Mouse (Mus musculus) hindlimb bud, embryonic 11.5 days (tissue): ENCODE results near the gene Zfp628.

Experiments
- DNase-seq: peaks from one replicate; pipeline ENCODE4 v3.0.0-alpha.2; 2012; ENCODE audit warnings: low read depth, low spot score; ENCODE audit errors: extremely low spot score

Zfp628 gene

GRCm38 (mm10) chr7:4917494-4917893 is 2.5 kb downstream of the Zfp628 start:
- no peak for DNase-seq

- no peak for DNase-seq
Measured at GRCm38 (mm10) chr7:4918681-4919080, 3.7 kb downstream of the Zfp628 start.

- DNase-seq: no peak
Measured at GRCm38 (mm10) chr7:4919096-4919495, 4.1 kb downstream of the Zfp628 start.

- DNase-seq: no peak
Measured at GRCm38 (mm10) chr7:4919971-4920370, 5.0 kb downstream of the Zfp628 start.

- no peak for DNase-seq
Measured at GRCm38 (mm10) chr7:4920496-4920895, 5.5 kb downstream of the Zfp628 start.

GRCm38 (mm10) chr7:4920976-4921823 is 6.2 kb downstream of the Zfp628 start:
- no peak for DNase-seq

GRCm38 (mm10) chr7:4921824-4922482 is 6.9 kb downstream of the Zfp628 start, which contains the start of gene Nat14:
Gene Nat14, plus strand, starts transcription at chr7:4922028.
- no peak for DNase-seq

- no peak for DNase-seq
Measured at GRCm38 (mm10) chr7:4922508-4922907, 7.5 kb downstream of the Zfp628 start.

- no peak for DNase-seq
Measured at GRCm38 (mm10) chr7:4922931-4923565, 8.0 kb downstream of the Zfp628 start.

GRCm38 (mm10) chr7:4923586-4924364 is 8.8 kb downstream of the Zfp628 start:
- DNase-seq: no peak

- DNase-seq: no peak
Measured at GRCm38 (mm10) chr7:4924483-4924882, 9.5 kb downstream of the Zfp628 start.

GRCm38 (mm10) chr7:4924891-4925301 is 9.9 kb downstream of the Zfp628 start:
- DNase-seq: no peak

- no peak for DNase-seq
Measured at GRCm38 (mm10) chr7:4925441-4926381, 10.7 kb downstream of the Zfp628 start, which contains the start of gene Ssc5d. Gene Ssc5d, plus strand, starts transcription at chr7:4925785.

GRCm38 (mm10) chr7:4926849-4927248 is 11.8 kb downstream of the Zfp628 start:
- DNase-seq: no peak

- DNase-seq: no peak
Measured at GRCm38 (mm10) chr7:4927711-4928110, 12.7 kb downstream of the Zfp628 start.

GRCm38 (mm10) chr7:4928323-4928722 is 13.3 kb downstream of the Zfp628 start:
- no peak for DNase-seq

- DNase-seq: no peak
Measured at GRCm38 (mm10) chr7:4933103-4933502, 18.1 kb downstream of the Zfp628 start.

GRCm38 (mm10) chr7:4934160-4934914 is 19.3 kb downstream of the Zfp628 start:
- DNase-seq: no peak

GRCm38 (mm10) chr7:4936832-4937231 is 21.8 kb downstream of the Zfp628 start:
- no peak for DNase-seq
